Mouse (Mus musculus): ENCODE data around the gene Fah.
A peak's percentile ranks its signal among the peaks of the same experiment; 100 is the strongest.

Fah gene

GRCm38 (mm10) chr7:84594087-84594916, 12.2 kb downstream of the Fah start:
- DNase-seq, result peak; percentile 67

GRCm38 (mm10) chr7:84591347-84591746, 15.2 kb downstream of the Fah start:
- DNase-seq, result no peak

GRCm38 (mm10) chr7:84590622-84591021, 15.9 kb downstream of the Fah start:
- DNase-seq, result no peak

GRCm38 (mm10) chr7:84587101-84587783, 19.3 kb downstream of the Fah start:
- no peak for DNase-seq

GRCm38 (mm10) chr7:84586360-84587100, 20.0 kb downstream of the Fah start:
- no peak for DNase-seq

GRCm38 (mm10) chr7:84585086-84585485, 21.4 kb downstream of the Fah start:
- DNase-seq, result no peak

GRCm38 (mm10) chr7:84579769-84580168, 26.8 kb downstream of the Fah start:
- DNase-seq, result no peak

- DNase-seq, result no peak
Observed at GRCm38 (mm10) chr7:84578841-84579240, 27.7 kb downstream of the Fah start.

GRCm38 (mm10) chr7:84577034-84577433, 29.5 kb downstream of the Fah start:
- DNase-seq, result no peak

GRCm38 (mm10) chr7:84566200-84566599, 40.3 kb downstream of the Fah start:
- DNase-seq, result no peak

- no peak for DNase-seq
Observed at GRCm38 (mm10) chr7:84564236-84564635, 42.3 kb downstream of the Fah start.

GRCm38 (mm10) chr7:84560500-84560899, 46.0 kb downstream of the Fah start:
- peak; percentile 9 for DNase-seq

- no peak for DNase-seq
Observed at GRCm38 (mm10) chr7:84557332-84557731, 49.2 kb downstream of the Fah start.

- no peak for DNase-seq
Observed at GRCm38 (mm10) chr7:84555294-84555693, 51.2 kb downstream of the Fah start.

GRCm38 (mm10) chr7:84551472-84551871, 55.0 kb downstream of the Fah start:
- DNase-seq, result no peak

- DNase-seq, result no peak
Observed at GRCm38 (mm10) chr7:84546667-84547066, 59.9 kb downstream of the Fah start.

- no peak for DNase-seq
Observed at GRCm38 (mm10) chr7:84544946-84545345, 61.6 kb downstream of the Fah start.
